Mouse (Mus musculus) ES-Bruce4 (cell line): ENCODE results near the gene Fam184b.

Experiments used
- CTCF ChIP-seq: IDR thresholded peaks from one replicate; pipeline ENCODE4 v1.8.1; 2011; ENCODE audit warnings: low read depth, low read length
- EP300 ChIP-seq: IDR thresholded peaks from 2 replicates; pipeline ENCODE4 v1.6.1; 2011; ENCODE audit warnings: low read depth, low read length; ENCODE audit not compliant: insufficient read depth

- TF ChIP-seq CTCF: no peak
- no peak for TF ChIP-seq EP300
Observed at GRCm38 (mm10) chr5:45515151-45515743, 124.2 kb downstream of the Fam184b start.
